Mouse (Mus musculus) heart, embryonic 16.5 days (tissue): Measurements from ENCODE around the gene 4931440F15Rik. TPM values are rescaled to one million over a fixed set of nuclear protein-coding genes. Genes with fewer than 3 reads are reported as not detected.
"Not testable (repeated sequence)": the region's sequence is repeated elsewhere in the genome, so short reads cannot be mapped to it uniquely, and the experiment has no call there.

Experiments used
- ATAC-seq: fragments of 200-750 bp; cut with Nextera tagmentation; replicated peaks from 2 replicates; pipeline ENCODE4 v1.8.0; 2017; ENCODE audit warnings: moderate number of reproducible peaks; ENCODE audit not compliant: insufficient read depth, low FRiP score; ENCODE audit errors: extremely low read depth
- H3K27ac ChIP-seq: fragments of 300-500 bp; sonication (generic); 2 replicates; pipeline ENCODE4 v1.5.1; 2014; ENCODE audit warnings: mild to moderate bottlenecking, low read length, control low read depth, moderate library complexity
- H3K27me3 ChIP-seq: fragments of 300-500 bp; sonication (generic); 2 replicates; pipeline ENCODE4 v1.6.1; 2014; ENCODE audit warnings: low read length, mixed read lengths; ENCODE audit not compliant: control insufficient read depth, insufficient read depth
- H3K36me3 ChIP-seq: fragments of 300-500 bp; sonication (generic); 2 replicates; pipeline ENCODE4 v1.6.1; 2014; ENCODE audit not compliant: control insufficient read depth, insufficient read depth
- H3K4me1 ChIP-seq: fragments of 300-500 bp; sonication (generic); 2 replicates; pipeline ENCODE4 v1.6.1; 2014; ENCODE audit warnings: low read length, mixed read lengths; ENCODE audit not compliant: control insufficient read depth, insufficient read depth
- H3K4me2 ChIP-seq: fragments of 300-500 bp; sonication (generic); 2 replicates; pipeline ENCODE4 v1.6.1; 2014; ENCODE audit warnings: low read depth, mild to moderate bottlenecking, control low read depth, low read length
- H3K4me3 ChIP-seq: fragments of 300-500 bp; sonication (generic); 2 replicates; pipeline ENCODE4 v1.5.1; 2014; ENCODE audit warnings: mild to moderate bottlenecking, control low read depth, low read length
- H3K9ac ChIP-seq: fragments of 300-500 bp; sonication (generic); 2 replicates; pipeline ENCODE4 v1.6.1; 2014; ENCODE audit warnings: low read length, control low read depth
- H3K9me3 ChIP-seq: fragments of 300-500 bp; sonication (generic); replicated peaks from 2 replicates; pipeline ENCODE4 v1.6.1; 2016; ENCODE audit warnings: low read length; ENCODE audit not compliant: control insufficient read depth
- WGBS: fragments of 180-500 bp; shearing (Covaris S2); extraction: QIAGEN DNeasy Blood & Tissue Kit; methylation state at CpG from one replicate; pipeline ENCODE4 v1.1.7; 2014; 5-methylcytosine and 5-hydroxymethylcytosine counted together
- polyA plus RNA-seq: library from polyadenylated mRNA; unstranded; fragments of >200 nt; fragmentation: Nextera tagmentation; extraction: Ambion mirVana; gene quantifications from 2 replicates; pipeline ENCODE4 v1.2.1, GENCODE M21; 2015

The 4931440F15Rik gene
- 0.11 and 0.18 TPM in 2 replicates for polyA plus RNA-seq

GRCm38 (mm10) chr11:29825271-29825718 is at the start of gene 4931440F15Rik:
Gene 4931440F15Rik, minus strand, starts transcription at chr11:29825668.
- not testable (repeated sequence) for H3K4me1 ChIP-seq, H3K36me3 ChIP-seq, H3K9me3 ChIP-seq, H3K27ac ChIP-seq, H3K27me3 ChIP-seq
- Histone ChIP-seq H3K4me3 (peak within 1 kb of the TSS; percentile 44), H3K9ac (peak within 1 kb of the TSS; percentile 49), H3K4me2 (peak within 1 kb of the TSS; percentile 71)
- 21% methylated on average over 21 of the region's 21 CpGs for WGBS
- 0 out of 2 replicates have a peak, but pooled peaks have one; percentile 20 for ATAC-seq

- ATAC-seq, H3K27me3 ChIP-seq: not testable (repeated sequence)
- WGBS: 94% methylated on average over 1 of the region's 1 CpGs
Measured at GRCm38 (mm10) chr11:29874781-29875180, 49.3 kb upstream of the 4931440F15Rik start.

GRCm38 (mm10) chr11:29870174-29870573 is 44.7 kb upstream of the 4931440F15Rik start:
- no peaks in the 10 kb centered on the region for H3K36me3 ChIP-seq
- no peaks in the 10 kb centered on the region for H3K4me1 ChIP-seq
- H3K27ac ChIP-seq: no peak overlapping the region
- 81% methylated on average over 2 of the region's 2 CpGs for WGBS
- ATAC-seq: no peak
- no peaks in the 10 kb centered on the region for H3K9me3 ChIP-seq
- H3K9ac ChIP-seq: no peak overlapping the region
- no peaks in the 10 kb centered on the region for H3K27me3 ChIP-seq
- no peak overlapping the region for H3K4me3 ChIP-seq
- no peak overlapping the region for H3K4me2 ChIP-seq

More at GRCm38 (mm10) chr11:29874781-29875180, 49.3 kb upstream of the 4931440F15Rik start:
- H3K9ac ChIP-seq, H3K4me1 ChIP-seq, H3K4me3 ChIP-seq, H3K36me3 ChIP-seq, H3K4me2 ChIP-seq, H3K27ac ChIP-seq, H3K9me3 ChIP-seq: not testable (repeated sequence)

GRCm38 (mm10) chr11:29864269-29864668 is 38.8 kb upstream of the 4931440F15Rik start:
- H3K36me3 ChIP-seq: no peaks in the 10 kb centered on the region
- no peak overlapping the region for H3K4me3 ChIP-seq
- ATAC-seq: no peak
- no peaks in the 10 kb centered on the region for H3K9me3 ChIP-seq
- H3K9ac ChIP-seq: no peak overlapping the region
- no peaks in the 10 kb centered on the region for H3K4me1 ChIP-seq
- no peak overlapping the region for H3K4me2 ChIP-seq
- H3K27me3 ChIP-seq: no peaks in the 10 kb centered on the region
- H3K27ac ChIP-seq: no peak overlapping the region

GRCm38 (mm10) chr11:29861750-29862397 is 36.4 kb upstream of the 4931440F15Rik start:
- WGBS: 46% methylated on average over 2 of the region's 2 CpGs
- no peak for ATAC-seq
- Histone ChIP-seq H3K4me3 (no peak overlapping the region), H3K4me1 (no peaks in the 10 kb centered on the region), H3K27me3 (no peaks in the 10 kb centered on the region), H3K9ac (no peak overlapping the region), H3K36me3 (no peaks in the 10 kb centered on the region), H3K9me3 (no peaks in the 10 kb centered on the region), H3K27ac (no peak overlapping the region), H3K4me2 (no peak overlapping the region)

DNA sequence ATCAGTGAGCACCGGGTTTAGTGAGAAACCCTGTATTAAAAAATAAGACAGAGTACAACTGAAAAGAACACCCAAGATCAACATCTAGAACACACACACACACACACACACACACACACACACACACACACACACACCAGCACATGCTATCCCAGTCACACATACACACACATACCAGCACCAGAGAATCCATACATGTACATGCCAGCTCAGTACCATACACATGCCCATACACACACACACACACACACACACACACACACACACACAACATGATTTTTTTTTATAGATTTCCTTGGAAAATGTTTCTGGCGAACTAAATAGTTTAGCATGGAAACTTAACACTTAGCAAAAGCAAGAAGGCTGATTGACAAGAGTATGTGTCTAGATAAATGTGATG is 35.6 kb upstream of the 4931440F15Rik start:
- Histone ChIP-seq H3K4me2 (no peak overlapping the region), H3K9ac (no peak overlapping the region), H3K4me3 (no peak overlapping the region), H3K9me3 (no peaks in the 10 kb centered on the region), H3K27me3 (no peaks in the 10 kb centered on the region), H3K27ac (no peak overlapping the region), H3K36me3 (no peaks in the 10 kb centered on the region), H3K4me1 (no peaks in the 10 kb centered on the region)
- ATAC-seq: no peak
- 73% methylated on average over 2 of the region's 2 CpGs for WGBS

GRCm38 (mm10) chr11:29840606-29841227 is 15.2 kb upstream of the 4931440F15Rik start:
- WGBS: 81% methylated on average over 3 of the region's 3 CpGs
- no peaks in the 10 kb centered on the region for H3K36me3 ChIP-seq
- H3K4me2 ChIP-seq: no peak overlapping the region
- H3K27me3 ChIP-seq: no peaks in the 10 kb centered on the region
- H3K9ac ChIP-seq: no peak overlapping the region
- H3K9me3 ChIP-seq: no peaks in the 10 kb centered on the region
- H3K4me3 ChIP-seq: no peak overlapping the region
- peaks cover 9% of the 10 kb centered on the region for H3K4me1 ChIP-seq
- peak overlapping the region; percentile 73 for H3K27ac ChIP-seq
- no peak for ATAC-seq

GRCm38 (mm10) chr11:29839781-29840180 is 14.3 kb upstream of the 4931440F15Rik start:
- WGBS: 12% methylated on average over 3 of the region's 3 CpGs
- no peak overlapping the region for H3K4me2 ChIP-seq
- no peaks in the 10 kb centered on the region for H3K9me3 ChIP-seq
- no peak overlapping the region for H3K4me3 ChIP-seq
- H3K9ac ChIP-seq: no peak overlapping the region
- H3K36me3 ChIP-seq: no peaks in the 10 kb centered on the region
- H3K27me3 ChIP-seq: no peaks in the 10 kb centered on the region
- peak overlapping the region; percentile 73 for H3K27ac ChIP-seq
- ATAC-seq: peak; percentile 99
- H3K4me1 ChIP-seq: peaks cover 9% of the 10 kb centered on the region

DNA sequence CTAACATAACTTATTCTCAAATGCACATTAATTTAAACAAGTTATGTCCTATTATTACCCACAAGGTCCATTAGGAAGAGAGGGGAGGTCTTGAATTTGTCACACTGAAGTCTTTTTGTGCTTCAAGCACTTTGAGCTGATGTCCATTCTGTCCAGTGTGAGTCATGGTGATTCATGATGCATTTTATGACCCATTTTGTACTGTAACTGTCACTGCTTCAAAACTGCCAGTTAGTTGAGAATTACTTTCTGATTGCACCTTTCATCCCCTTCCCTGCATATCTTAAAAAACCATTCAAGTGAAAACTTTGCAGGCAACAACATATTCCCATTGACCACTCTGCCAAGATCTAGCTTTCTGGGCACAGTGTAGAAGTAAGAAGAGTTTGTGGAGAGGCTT is 11.6 kb upstream of the 4931440F15Rik start:
- no peak overlapping the region for H3K9ac ChIP-seq
- H3K36me3 ChIP-seq: no peaks in the 10 kb centered on the region
- ATAC-seq: no peak
- H3K4me1 ChIP-seq: peaks cover 9% of the 10 kb centered on the region
- H3K27ac ChIP-seq: no peak overlapping the region
- no peaks in the 10 kb centered on the region for H3K9me3 ChIP-seq
- H3K4me3 ChIP-seq: no peak overlapping the region
- H3K4me2 ChIP-seq: no peak overlapping the region
- no peaks in the 10 kb centered on the region for H3K27me3 ChIP-seq
